Mouse (Mus musculus) testis, adult 2 months (tissue): ENCODE results near the gene Col17a1.

ENCODE experiments used
- CTCF ChIP-seq: fragments of 200-500 bp; IDR thresholded peaks from 2 replicates; pipeline ENCODE4 v1.5.1; 2012; ENCODE audit warnings: low read depth, mild to moderate bottlenecking, inconsistent platforms, low read length, moderate library complexity; ENCODE audit not compliant: control insufficient read depth, insufficient read depth, insufficient replicate concordance
- POLR2A ChIP-seq: fragments of 200-500 bp; IDR thresholded peaks from 2 replicates; pipeline ENCODE4 v1.6.1; 2012; ENCODE audit warnings: low read depth, mild to moderate bottlenecking, inconsistent platforms, low read length, moderate library complexity; ENCODE audit not compliant: control insufficient read depth

- no peak for TF ChIP-seq CTCF
- no peak for TF ChIP-seq POLR2A
Measured at GRCm38 (mm10) chr19:47649071-47649470, 42.8 kb downstream of the Col17a1 start.
